Mouse (Mus musculus) heart, adult 2 months (tissue): ENCODE results near the gene Cd44.

Source experiments
- CTCF ChIP-seq: fragments of 200-600 bp; IDR thresholded peaks from 2 replicates; pipeline ENCODE4 v1.8.1; 2022; ENCODE audit warnings: antibody characterized with exemption, mild to moderate bottlenecking, moderate library complexity
- EP300 ChIP-seq: fragments of 200-500 bp; IDR thresholded peaks from 2 replicates; pipeline ENCODE4 v1.6.1; 2011; ENCODE audit warnings: low read depth, low read length, control low read depth; ENCODE audit not compliant: insufficient read depth
- POLR2A ChIP-seq: fragments of 200-500 bp; IDR thresholded peaks from 2 replicates; pipeline ENCODE4 v1.6.1; 2011; ENCODE audit warnings: mild to moderate bottlenecking, low read depth, low read length, control low read depth; ENCODE audit not compliant: insufficient read depth

DNA sequence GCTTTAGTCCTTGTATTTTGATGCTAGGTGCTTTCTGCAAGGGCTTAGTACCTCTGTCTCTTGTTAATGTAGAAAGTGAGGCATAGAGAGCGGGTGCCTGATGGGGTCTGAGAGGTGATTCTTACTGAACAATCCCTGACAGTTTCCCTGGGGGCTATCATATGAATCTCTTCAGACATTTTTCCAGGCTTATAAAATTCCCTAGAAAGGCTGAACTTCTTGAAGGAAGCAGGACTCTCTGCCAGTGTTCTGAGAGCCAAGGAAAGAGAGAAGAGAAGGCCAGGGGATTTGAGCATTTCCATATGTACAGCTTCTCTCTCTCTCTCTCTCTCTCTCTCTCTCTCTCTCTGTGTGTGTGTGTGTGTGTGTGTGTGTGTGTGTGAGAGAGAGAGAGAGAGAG is 92.0 kb downstream of the Cd44 start:
- no peak for TF ChIP-seq CTCF
- TF ChIP-seq POLR2A: no peak
- no peak for TF ChIP-seq EP300
